Mouse (Mus musculus): Measurements from ENCODE around the gene 9930104L06Rik.

GRCm38 (mm10) chr4:124898428-124898827, 38.4 kb upstream of the 9930104L06Rik start:
- TF ChIP-seq CTCF (IDR thresholded peaks at IDR 0.05; ENCODE audit: extremely low read depth, insufficient read depth, low read length) (no peak), POLR2A (IDR thresholded peaks at IDR 0.05; ENCODE audit: extremely low read depth, insufficient read depth, low read length) (no peak)
